Mouse (Mus musculus) layer of hippocampus, adult 18-20 months (tissue): ENCODE measurements at regions not wholly inside any gene's neighbourhood (a gene's known extent, or its start where the extent isn't known, plus 50 kb on each side); places are given as distances from the start of the nearest gene placed in this dataset.

Source experiments
- DNase-seq, 2 experiments: peaks; one replicate each; pipeline ENCODE4 v3.0.0; 2022; ENCODE audit warnings: low spot score in 2 of 2

DNA sequence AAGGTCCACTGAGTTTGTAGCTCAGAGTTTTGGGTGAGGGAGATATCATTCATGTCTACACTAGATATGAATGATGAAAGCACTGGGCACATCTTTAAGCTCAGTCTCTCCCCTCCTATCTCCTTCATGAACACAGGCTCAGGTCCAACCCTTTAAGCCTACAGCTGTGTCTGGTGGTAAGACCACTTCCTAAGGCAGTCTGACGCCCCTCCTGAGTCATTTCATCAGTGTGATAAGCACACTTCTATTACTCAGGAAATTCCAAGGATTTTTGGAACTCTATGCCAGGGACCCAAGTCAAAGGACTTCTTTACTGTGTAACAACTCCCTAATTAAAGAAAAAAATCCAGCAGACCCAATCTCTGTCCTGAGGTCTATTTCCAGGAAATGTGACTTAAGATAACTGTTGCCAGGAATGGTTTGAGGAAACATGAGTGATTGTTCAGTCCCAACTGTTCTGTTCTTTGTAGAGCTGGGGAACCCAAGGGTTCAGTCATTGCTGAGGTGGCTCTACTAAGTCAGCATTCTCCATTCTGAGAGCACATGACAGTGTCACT is 391.1 kb upstream of the Gm10131 start:
- DNase-seq = no peak

DNA sequence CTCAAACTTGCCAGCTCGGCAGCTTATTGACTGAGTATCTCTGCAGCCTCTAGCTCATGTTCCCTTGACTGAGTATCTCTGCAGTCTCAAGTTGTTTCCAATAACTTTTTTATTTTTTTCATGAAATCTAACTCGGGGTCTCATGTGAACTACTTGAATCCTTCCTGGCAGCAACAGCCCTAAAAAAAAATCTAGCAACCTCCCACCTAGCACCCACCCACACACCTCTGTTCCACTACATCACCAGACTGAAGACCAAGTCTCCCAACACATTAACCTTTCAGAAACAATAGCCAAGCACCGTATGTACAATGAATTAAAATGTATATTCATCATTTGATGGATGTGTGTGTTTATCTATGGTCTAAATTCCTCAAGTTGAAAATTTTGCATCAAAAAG is 387.7 kb upstream of the Gm10131 start:
- no peak for DNase-seq

DNA sequence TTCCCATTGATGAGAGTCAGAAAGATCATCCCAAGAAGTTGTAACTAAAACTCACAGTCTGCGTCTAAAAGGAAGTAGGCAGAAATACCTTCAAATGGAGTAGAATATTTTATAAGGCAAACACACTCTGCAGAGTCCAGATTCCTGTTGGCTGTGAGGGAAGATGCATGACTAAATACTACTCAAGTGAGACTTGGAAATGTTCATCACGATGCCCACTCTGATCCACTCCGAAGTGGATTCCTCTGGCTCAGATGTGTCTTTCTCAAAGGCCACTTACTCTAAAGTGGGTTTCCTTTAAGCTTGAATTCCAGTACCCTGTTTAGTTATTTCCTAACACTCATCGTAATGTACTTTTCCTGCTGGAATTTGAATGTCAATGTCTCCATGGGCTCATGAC is 385.2 kb upstream of the Gm10131 start:
- DNase-seq = no peak

DNA sequence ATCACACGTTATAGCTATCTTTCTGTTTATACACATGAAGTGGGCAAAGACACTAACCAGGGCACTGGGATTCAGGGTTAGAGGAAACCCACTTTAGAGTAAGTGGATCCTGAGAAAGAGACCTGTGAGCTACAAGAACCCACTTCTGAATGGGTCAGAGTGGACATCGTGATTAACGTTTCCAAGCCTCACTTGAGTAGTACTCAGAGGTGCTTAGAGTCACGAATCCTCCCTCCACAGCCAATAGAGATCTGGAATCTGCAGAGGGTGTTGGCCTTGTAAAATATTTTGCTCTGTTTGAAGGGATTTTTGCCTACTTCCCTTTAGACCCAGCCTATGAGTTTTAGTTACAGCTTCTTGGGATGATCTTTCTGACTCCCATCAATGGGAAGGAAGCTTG is 384.4 kb upstream of the Gm10131 start:
- no peak for DNase-seq

GRCm38 (mm10) chr8:34488746-34489400 is 377.3 kb upstream of the Gm10131 start:
- DNase-seq = no peak

- no peak for DNase-seq
These were observed 375.0 kb upstream of the Gm10131 start for GRCm38 (mm10) chr8:34486433-34487096.

DNA sequence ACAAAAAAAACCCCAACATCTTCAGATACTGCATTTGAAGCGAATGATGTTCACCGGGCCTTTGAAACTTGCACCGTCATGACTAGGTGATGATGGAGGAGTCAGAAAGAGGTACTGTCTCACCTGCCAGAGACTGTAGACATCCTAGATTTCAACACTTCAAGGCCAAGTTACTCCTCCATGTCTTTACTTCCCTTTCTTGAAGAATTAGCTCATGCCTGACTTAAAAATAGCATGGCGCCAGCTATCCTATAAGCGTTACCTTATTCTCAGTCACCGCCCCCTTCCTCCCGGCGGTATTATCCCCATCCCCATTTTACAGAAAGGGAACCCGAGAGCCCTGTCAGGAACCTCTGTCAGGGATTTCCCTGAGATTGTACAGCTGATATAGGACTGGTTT is 374.4 kb upstream of the Gm10131 start:
- no peak for DNase-seq

DNA sequence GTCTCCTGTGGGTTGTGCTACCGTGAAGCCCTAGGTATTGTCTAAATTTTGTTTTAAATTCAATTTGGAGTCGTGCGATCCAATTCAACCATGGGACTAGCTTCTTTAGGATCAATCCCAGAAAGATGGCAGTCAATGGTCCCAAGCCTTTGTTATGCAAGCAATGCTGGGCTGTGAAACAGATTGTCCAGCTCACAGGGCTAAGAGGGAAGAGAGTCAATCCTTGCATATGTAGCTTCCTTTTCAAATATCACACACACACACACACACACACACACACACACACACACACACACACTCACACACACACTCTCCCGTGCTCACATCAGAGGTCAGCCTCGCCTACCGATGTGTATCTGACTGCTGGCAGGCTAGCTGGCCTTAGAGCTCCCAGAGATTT is 373.8 kb upstream of the Gm10131 start:
- no peak for DNase-seq

GRCm38 (mm10) chr8:34484551-34485335 is 373.2 kb upstream of the Gm10131 start:
- peak; percentile 22 to 88 for DNase-seq

- DNase-seq = no peak
These were observed 371.7 kb upstream of the Gm10131 start for GRCm38 (mm10) chr8:34483212-34483611.

DNA sequence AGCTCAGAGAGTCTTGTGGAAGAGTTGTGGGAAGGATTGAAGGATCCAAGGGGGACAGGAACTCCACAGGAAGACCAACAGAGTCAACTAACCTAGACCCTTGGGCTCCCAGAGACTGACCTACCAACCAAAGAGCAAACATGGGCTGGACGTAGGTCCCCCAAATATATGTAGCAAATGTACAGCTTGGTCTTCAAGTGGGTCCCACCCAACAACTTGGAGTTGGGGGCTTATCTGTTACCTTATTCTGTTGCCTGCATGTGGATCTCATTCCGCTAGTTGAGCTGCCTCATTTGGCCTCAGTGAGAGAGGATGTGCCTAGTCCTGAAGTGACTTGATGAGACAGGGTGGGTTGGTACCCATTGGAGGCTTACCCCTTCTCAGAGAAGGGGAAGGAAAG is 371.1 kb upstream of the Gm10131 start:
- DNase-seq = no peak

GRCm38 (mm10) chr8:34480496-34480895 is 369.0 kb upstream of the Gm10131 start:
- peak; percentile 37 to 85 for DNase-seq

DNA sequence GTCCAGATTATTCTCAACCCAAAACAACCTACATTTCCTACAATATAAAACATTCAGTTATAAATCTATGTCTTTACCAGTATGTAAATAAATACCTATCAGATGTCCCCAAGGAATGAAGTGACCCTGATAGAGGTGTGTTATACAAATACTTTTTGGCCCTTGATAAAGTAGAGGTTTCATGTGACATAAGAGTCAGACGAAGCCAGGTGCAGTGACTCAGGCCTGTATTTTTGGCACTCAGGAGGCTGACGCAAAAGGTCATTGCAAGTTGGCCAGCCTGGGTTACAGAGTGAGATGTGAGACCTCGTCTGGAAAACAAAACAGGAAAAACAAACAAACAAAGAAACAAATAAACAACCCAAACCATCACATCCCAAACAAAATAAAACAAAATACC is 367.4 kb upstream of the Gm10131 start:
- no peak for DNase-seq

DNA sequence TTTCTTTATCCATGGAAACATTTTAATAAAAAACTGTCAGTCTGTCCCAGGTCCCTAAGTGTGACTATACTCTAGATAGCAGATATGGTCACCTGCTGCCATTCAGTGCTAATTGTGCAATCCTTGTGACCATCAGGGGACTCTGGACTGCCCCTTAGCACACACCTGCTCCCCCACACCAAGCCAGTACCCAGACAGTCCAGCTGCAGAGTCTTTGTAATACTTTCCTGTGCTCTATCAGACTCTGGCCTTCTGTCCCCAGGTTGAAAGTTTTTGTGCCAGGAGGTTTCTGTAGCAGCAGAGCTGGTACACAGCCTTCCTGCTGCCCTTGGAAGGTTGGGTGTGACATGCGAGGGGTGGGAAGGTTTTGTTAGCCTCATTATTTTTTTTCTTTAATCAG is 366.9 kb upstream of the Gm10131 start:
- DNase-seq = no peak

DNA sequence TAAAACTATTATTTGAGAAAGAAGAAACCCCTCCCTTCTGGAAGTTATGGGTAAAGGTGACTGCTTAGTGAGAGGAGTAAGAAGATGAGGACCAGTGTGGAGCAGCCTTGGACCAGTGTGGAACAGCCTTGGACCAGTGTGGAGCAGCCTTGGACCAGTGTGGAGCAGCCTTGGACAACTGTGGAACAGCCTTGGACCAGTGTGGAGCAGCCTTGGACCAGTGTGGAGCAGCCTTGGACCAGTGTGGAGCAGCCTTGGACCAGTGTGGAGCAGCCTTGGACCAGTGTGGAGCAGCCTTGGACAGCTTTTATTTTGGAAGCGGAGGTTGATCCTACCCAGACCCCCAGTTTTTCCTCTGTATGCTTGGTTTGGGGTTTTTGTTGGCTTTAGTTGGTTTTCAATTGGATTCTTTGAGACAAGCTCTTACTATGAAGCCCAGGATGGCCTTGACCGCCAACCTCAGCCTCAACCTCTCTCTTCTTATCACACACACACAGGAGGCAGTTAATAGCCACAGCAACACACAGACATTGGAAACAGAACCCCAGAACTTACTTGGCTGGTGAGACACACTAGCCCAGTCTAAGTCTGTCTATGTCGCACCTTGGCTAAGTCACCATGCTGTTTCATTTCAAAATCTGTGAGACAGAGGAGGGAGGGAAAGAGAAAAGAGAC is 364.7 kb upstream of the Gm10131 start:
- DNase-seq = no peak

DNA sequence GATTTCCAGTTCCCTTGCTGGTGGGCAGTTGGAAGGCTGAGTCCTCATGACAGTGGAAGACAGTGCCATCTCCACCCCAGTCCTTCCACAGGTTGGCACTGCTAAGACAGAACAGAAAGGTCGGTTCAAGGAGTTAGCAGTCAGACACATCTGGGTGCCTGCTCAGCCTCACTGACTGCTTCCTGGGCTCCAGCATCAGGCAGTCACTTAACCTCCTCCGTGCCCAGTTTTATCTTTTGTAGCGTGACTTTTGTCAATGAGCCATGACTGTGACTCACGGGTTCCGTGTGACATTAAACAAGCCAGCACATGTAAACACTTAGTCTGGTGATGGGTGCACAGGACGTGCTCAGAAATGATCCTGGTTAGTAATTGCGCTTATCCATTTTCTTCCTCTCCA is 363.1 kb upstream of the Gm10131 start:
- no peak for DNase-seq

- DNase-seq = no peak
These were observed 362.2 kb upstream of the Gm10131 start for GRCm38 (mm10) chr8:34473769-34474168.

DNA sequence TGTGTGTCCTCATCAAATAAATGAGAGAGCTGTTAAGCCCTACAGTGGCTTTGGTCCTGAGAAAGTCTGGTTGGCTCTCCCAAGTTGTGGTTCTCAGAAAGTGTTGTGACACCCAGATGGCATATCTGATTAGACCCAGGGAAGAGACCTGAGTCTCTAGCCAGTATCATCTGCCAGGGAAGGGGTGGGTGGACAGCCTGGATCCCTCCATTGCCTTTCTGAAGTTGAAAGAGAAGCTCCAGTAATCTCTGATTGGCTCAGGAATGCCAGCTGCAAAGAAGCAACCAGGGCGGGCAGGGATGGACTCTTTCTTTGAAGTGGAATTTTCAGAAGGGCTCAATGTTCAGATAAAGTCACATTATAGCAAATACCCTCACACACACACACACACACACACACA is 361.8 kb upstream of the Gm10131 start:
- DNase-seq = no peak

DNA sequence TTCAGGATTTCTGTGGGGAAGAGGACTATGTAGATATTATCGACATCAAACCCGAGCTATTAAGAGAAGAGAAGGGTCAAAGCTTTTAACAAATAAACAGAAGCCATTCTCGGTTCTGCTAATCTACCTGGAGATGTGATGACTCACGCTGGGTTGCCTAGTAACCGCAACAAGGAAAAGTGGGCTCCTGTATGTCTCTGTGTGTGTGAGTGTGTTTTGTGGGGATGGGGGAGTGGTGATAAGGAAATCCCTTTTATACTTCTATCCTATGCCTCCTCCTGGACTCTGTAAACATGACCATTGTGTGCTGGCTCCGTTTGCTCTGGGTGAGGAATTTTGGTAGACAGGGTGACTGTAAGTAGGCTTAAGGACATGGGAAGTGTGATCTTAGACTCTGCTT is 361.3 kb upstream of the Gm10131 start:
- DNase-seq = no peak

- DNase-seq = no peak
These were observed 360.9 kb upstream of the Gm10131 start for GRCm38 (mm10) chr8:34472434-34472833.

DNA sequence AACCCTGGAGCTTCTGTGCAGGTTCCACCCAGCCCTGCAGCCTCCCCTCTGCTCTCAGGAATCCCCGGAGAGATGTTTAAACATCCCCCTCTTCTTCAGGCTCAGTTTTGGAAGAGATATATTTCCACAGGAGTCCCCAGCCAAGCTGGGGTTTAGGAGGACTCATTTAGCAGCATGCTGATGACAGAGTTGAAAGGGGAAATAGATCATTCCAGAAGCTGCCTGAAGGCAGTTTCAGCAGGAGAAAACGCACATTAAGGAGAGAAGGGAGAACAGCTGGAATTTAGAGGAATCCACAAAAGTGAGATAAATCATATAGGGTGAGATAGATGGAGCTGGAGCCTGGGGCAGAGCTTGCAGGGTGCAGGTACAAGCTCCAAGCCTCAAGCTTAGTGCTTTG is 357.6 kb upstream of the Gm10131 start:
- DNase-seq = no peak
